Mouse (Mus musculus) ES-CJ7 (cell line): ENCODE data around the gene Ttc7b.

ENCODE experiments used
- DNase-seq: peaks from one replicate; pipeline ENCODE4 v3.0.0; 2011; ENCODE audit warnings: low read depth, low spot score

Gene Ttc7b

DNA sequence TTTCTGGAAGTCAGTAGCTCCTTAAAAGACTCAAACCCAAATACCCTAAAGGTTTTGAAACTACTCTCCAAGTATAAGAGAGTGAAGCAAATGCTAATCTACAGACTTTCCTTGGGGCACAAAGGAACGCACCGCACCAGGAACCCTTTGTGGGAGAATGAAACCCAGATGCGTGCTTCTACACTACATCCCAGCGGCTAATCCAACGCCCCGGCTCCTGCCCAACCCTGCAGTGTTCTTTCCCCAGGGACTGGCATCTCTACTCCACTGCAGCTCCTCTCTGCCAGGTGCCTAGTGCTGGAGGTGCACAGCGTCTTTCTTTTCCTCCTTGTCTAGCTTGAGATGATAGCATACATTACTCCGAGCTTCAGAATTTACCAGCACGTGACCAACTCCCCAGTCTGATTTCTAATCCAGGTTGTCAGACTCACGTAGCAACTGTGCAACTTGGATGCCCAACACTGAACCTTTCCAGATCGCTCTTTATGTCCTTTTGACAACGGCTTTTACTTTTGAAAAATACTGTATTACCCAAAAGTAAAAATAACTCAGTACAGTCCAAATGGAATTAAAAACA is 72.8 kb downstream of the Ttc7b start:
- DNase-seq, result no peak

DNA sequence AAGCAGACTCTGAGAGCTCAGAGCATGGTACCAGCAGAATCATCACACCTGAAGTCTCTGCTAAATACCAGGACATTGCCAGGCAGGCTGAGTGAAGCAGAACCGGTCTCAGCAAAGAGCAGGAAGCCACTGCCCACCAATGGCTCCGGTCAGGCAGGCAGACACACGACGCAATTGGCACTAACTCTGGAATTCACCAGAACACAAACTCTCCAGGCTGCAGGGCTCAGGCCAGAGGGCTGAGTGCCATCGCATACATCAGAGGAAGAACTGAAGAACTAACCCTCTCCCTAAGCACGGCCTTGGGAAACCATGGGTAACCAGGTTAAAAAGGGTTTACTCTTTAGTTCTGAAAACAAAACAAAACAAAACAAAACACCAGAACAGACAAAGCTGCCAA is 73.5 kb downstream of the Ttc7b start:
- no peak for DNase-seq

DNA sequence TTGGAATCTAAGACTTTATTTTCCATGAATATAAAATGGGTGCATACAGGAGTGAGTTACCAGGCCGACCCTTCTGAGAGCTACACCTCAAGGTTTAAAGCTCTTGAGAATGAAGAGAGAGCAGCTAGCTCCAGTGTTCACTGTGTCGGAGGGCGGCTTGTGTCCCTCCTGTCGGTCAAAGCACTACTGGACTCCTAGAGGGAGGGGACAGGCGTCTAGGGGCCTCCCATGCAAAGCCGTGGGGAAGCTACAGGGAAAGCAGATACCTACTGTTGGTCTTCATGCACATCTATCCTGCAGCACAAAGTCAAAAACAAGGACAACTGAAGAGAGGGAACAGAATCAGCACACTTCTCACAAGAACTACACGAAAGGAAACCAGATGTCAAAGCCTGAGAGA is 74.9 kb downstream of the Ttc7b start:
- DNase-seq, result no peak

DNA sequence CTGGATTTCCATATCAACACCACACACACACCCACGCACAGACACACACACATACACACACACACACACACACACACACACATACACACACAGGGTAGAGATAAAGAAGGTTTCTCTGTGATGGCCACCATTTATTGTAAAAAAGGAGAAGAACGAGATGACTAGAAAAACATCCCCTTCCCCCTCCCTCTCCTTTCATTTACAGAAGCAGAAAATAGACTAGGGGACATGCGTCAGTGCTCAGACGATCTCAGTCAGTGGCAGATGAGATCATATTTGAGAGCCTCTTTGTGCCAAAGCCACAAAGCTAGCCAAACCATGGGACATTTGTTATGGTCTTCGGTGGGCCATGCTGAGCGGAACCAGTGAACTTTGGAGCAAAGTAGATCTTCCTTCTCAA is 75.4 kb downstream of the Ttc7b start:
- no peak for DNase-seq

DNA sequence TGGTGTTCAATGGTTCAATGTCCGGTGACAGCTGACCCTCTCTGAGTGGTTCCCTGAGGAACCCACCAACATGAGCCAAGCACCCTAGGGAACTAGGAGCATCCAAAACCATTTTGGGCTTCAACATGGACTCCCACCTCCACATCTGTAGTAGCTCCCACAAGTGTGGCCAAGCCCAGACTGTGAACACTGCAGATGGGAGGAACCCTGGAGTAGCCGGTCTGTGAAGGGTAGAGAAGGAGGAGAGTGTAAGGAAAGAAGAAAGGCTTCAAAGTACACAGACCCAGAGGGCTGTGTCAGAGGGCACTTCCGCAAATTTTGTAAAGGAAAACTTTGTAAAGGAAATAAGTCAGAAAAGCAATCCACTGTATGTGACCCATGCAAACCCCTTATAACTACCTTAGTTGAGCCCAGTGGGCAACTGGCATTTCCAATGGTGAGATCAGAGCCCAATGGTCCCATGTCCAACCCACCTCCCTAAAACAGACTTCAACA is 75.9 kb downstream of the Ttc7b start:
- no peak for DNase-seq

DNA sequence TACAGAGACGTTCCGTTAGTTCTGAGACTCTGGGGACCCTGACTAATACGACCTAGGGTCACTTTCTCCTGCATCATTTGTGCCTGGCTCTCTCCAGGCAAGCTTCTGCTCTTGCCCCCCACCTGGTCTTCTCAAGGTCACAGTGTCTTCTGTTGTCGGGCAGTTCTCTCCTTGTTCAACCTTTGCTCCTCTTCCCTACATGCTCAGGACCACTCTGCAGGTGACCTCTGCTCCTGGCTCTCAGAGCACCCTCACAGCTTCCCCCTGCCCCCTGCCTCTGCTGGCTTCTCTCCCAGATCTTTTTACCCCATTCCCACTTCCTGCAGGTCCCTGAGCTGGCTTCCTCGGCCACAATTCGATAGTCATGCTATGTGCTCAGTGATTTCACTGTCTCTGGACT is 77.2 kb downstream of the Ttc7b start:
- no peak for DNase-seq

DNA sequence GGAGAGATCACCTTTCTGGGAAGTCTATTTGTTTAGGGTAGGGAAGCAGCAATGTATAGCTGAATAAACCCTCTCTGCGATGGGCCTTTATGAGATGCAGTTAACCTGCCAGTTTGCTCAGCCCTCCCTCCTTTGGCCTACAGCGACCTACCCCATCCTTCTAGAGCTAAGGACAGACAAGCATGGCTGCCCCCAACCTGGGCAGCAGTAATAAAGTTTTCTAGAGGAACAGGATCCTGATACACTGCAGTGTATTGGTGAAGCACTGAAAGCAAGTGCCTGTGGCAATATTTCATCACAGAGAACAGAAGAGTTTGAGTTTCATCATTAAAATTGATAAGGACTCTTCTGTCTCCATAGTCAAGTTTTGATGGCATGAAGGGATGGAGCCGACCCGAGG is 79.0 kb downstream of the Ttc7b start:
- no peak for DNase-seq

DNA sequence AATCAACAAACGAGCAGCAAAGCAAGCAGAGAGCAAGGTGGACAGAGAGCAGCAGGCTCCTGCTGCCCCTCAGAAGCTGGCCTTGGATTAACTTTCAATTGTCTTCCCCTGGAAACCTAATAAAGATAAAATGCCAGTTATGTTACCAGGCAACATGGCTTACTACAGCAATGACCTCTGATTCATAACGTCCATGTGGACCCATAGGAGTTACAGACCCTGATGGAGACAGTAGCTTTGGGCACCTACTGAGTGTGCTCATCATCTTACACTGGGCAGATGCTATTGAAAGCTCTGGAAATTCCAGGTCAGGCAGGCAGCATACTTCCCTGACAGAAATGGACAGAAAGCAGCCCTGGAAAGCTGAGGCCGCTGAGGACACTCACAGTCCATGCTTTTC is 80.7 kb downstream of the Ttc7b start:
- no peak for DNase-seq

DNA sequence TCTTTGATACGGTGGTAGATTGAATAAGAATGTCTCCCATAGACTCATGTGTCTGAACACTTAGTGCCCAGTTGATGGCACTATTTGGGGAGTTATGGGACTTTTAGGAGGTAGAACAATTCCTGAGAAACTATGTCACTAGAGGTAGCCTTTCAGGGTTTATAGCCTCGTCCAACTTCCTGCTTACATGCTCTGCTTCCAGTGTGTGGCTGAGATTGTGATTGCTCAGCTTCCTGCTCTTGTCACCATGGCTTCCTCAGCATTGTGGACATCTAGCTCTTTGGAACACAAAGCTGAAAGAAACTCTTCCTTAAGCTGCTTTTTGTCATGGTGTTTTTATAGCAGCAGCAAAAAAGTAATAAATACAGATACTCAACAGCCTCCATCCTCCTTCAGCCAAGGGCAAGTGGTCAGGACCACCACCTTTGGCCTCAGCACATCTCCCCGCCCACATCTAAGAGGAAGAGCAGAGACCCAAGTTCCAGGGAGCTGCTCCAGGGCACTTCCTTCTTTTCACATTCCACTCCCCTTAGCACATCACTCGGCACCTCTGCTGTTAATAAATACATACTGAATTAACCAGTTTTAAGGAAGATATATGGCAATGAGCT is 81.4 kb downstream of the Ttc7b start:
- DNase-seq, result no peak

DNA sequence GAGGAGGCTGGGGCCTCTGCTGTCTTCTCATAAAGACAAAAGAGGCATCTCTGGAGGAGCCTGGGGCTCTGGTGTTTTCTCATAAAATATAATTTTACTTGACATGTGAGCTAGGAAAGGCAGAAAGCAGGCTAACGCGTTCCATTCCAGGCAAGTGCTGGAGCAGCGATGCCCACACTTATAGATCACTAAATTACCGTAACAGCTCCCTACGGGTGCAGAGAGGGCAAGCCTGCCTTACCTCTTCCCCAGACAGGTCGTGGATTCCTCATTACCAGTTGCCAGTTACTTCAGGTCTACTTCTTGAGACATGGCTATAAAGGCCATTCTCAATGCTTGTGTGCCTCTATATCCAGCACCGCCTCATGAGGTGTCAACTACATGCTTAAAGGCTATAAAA is 82.1 kb downstream of the Ttc7b start:
- DNase-seq, result no peak

DNA sequence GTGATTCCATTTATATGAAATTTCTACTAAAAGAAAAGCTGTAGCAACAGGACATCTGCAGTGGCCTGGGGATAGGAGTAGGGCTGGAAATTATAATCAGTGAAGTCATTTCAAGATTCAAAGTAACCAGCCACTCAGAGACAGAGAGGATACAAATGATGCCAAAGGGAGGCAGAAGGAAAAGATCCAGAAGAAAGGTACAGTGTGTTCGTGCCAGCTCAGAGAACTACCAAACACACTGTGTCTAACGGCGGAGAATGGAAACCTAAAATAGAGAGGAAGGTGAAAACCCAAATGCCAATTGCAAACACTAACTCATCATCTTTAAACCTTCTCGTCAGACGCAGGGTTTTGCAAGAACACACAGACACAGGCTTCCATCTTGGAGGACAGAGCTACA is 82.8 kb downstream of the Ttc7b start:
- no peak for DNase-seq

DNA sequence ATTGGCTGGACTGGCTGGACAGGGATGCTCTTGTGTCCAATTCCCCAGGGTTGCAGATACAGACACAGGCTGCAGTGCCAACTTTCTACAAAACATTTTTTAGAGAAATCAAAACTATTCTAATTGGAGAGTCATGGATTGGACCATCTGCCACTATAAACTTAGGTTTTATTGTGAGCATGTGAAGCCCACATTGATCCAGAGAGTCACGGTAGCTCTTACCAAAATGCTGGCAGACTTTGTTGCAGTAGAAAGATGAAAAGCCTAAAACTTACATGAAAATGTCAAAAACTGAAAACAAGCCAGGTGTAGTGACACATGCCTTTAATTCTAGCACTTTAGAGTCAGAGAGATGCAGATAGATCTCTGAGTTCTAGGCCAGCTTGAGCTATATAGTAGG is 84.9 kb downstream of the Ttc7b start:
- DNase-seq, result no peak

DNA sequence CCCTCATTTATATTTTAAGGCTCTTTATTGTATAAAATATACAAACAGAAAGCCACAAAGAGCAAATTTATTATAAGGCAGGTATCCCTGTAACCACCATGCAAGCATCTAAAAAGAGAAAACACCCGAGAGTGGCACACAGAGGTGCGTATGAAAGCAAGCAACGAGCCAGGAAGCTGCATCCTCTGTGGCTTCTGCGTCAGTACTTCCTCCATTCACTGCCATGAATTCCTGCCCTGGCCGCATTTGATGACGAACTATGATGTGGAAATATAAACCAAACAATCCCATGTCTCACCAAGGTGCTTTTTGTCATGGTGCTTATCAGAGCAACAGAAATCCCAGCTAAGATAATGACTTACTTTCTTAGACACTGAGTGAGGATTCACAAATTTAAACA is 88.8 kb downstream of the Ttc7b start:
- DNase-seq, result no peak

DNA sequence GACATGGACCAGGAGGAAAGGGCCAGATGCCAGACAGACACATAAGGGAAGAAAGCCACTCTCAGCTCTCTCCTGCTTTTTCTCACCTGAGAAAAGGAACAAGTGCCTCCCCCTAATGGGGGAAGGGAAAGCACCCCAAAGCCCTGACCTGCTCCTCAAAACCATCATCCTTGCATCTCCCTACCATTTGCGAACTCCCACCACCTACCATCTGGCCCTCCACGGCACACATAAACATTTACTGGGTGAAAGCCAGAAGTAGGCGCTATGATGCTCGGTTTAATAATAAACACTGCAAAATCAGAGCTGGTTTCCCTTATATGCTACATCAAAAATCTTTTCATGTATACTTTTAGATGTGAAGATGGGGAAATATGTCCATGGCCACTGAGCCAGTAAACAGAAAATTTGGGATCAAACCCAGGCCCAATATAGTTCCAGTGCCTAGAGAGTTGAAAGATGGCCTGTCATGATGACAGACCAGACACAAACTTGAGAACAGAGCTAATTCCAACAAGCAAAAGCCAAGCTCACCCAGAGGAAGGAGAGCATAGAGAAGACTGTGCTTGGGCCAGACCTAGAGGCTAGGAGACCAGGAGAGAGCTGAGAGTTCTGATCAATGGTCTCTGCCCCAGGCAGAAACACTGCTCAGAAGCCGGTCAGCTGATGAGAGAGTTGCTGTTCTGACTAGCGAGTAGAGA is 91.1 kb downstream of the Ttc7b start:
- DNase-seq, result no peak

DNA sequence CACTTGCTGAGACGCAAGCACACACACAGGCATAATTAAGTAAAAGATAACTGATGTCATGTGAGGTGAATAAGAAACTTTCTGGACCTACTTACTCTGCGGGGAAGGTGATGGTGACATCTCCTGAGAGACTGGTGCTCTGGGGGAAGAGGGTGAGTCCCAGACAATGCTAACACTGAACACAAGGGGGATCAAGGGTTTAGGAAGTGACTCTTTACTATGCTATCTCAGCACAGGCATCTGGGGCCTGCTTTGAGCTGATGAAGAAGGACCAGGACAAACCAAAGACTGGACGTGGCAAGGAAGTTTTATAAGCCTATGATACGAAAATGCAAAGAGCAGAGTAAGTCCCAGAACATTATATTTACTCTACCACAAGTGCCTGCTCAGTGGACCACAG is 92.4 kb downstream of the Ttc7b start:
- DNase-seq, result no peak

DNA sequence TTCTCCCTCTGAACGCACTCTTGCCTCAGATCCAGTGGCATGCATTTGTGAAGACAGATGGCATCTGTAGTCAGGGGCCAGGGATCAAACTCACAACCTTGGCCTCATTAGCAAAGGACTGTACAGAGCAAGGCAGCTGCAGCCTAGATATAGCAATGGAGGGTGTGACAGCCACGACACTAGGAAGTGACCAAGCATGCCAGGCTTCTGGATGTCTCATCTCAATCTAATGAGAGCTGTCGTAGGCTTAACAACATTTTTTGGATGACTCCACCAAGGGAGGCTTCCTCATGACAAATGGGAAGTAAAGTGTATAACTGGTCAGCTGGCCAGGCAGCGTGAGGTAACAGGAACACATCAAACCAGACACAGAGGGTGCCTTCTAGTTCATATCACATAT is 94.4 kb downstream of the Ttc7b start:
- DNase-seq, result no peak

DNA sequence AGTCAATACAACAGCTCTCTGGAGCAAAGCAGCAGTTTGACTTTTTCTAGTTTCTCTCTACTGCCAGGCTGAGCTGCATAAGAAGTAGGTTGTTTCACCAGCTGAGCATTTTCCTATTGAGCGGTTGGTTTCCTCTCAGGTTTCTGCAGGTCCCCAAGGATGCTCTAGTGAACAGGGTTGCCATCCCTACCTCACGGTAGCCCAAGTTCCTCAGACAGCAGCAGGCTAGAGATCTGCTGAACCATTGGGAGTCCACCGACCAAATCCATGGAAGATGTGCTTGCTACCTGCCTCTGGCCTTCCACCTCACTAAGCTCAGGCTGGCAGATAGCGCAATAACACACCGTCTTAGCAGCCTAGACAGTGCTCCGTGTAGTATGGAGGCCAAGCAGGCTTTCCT is 95.6 kb downstream of the Ttc7b start:
- no peak for DNase-seq

DNA sequence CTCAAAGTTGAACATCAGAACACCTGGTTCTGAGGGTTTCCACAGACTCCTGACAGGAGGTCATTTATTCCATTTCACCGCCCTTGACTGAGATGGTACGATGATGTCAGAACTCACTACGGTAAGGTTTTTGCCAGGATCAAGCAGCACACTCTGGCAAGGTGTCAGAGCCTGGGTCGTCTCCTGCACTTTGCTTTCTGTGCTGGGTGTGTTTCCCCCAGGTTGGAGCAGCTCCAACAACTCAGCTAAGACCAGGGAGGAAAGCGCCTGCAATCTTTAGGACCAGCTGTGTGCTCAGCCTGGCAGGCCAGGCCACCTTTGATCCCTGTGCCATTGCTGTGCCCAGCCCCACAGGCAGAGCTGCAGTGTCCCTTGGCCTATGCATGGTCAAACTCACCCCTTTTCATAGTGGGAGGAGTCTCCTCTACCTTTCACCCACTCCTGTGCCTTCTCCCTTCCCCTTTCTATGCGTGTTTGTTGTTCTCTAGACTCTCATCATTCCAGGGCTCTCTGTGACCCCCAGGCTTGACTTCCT is 98.3 kb downstream of the Ttc7b start:
- DNase-seq, result no peak

DNA sequence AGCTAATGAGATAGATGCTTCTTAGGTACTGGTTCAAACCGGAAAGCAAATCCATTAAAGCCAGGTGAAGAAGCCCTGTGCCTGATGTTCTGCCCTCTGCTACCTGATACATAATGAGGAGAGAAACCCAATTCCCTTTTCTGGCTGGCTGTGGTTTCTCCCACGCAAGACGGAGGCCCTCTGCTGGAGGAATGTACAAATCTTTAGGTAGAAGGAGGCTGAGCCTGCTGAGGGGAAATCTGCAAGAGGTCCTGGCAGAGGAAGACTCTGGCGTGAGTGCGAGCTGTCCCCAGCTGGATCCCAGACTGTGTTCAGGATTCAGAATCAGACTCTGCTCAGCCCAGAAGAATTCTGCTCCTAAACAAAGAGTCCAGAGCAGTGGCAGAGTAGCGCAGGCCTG is 99.1 kb downstream of the Ttc7b start:
- peak; percentile 50 for DNase-seq

DNA sequence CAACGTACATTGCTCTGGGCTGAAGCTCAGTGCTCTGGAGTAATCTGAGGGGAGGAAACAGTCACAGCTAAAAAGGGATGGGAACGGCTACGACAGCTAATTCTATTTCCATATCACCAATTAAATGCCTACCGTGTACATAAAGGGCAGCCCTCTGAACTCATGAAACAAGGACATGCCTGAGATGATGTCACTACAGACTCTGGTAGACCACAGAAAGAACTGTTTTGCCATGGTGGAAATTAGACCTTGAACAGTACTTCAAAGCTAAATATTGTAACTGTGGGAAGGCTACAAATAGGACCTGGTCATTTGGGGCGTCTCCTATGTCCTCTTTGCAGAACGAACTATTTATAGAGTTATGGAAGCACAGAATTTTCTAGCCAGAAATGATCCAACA is 99.7 kb downstream of the Ttc7b start:
- no peak for DNase-seq

DNA sequence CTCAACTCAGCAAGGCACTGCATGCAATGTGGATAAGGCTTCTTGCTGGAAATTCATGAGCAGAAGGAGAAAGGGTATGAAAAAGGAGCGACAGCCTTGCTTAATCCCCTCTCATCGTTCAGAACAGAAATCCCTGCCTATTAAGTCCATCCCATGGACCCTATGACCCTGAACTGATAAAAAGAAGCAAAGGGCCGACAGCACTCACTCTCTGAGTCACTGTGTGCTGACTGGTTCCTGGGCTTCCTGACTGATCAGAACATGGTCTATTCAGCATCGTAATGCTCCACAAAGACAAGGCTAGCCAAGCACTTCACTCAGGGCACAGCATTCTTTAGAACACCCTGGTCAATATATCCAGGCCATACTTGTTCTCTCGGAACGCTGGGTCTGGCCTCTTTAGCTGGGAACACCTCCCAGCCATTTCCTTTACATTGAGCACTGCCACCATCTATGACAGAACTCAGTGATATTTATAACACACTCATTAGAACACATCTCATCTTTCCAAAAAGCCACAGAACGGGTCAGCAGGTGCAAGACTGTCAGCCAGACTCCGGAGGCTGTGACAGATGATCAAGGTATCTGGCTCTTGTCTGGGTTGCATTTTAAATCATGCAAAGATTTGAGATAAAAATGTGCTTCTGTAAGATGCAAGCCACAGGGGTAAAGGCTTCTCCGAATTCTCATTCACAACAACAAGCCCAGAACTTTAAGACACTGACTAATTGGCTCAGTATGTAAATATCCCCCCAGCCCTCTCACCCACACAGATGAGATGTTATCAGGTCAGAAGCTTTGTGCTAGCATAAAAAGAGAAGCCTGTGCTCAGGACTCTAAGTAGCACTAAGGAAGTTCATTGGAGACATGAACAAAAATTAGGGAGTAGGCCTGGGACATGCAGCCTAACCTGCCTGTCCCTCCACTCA is 100.4 kb downstream of the Ttc7b start:
- DNase-seq, result no peak

DNA sequence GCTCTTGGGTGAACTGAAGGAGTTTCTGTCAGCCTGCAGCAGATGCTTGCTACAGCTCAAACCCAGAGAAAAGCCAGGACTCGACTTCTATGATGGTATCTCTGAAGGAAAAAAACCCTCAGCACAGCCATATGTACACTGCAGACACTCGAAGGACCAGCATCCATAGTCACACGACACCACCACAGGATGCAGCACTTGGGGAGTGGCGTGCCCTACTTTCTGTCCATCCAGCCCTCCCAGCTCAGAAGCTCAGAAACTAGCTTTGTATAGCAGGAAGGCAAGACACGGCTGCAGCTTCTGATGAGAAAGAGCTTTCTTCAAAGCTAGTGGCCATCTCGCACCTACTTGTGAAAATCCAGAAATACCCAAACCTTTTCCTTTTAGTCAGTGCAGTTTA is 104.8 kb downstream of the Ttc7b start:
- DNase-seq, result no peak
